Mouse (Mus musculus): ENCODE results near the gene Coasy.

The Coasy gene

GRCm38 (mm10) chr11:101134217-101134865 is 52.0 kb downstream of the Coasy start:
- DNase-seq, result peak; percentile 39
